Mouse (Mus musculus) embryonic fibroblast, embryonic 13.5 days (primary cell): Measurements from ENCODE around the gene Atp6v0d1.
A peak's percentile ranks its signal among the peaks of the same experiment; 100 is the strongest.

Experiments used
- CTCF ChIP-seq: IDR thresholded peaks from 2 replicates; pipeline ENCODE4 v1.5.1; 2011; ENCODE audit warnings: mild to moderate bottlenecking, control low read depth, low read length, moderate library complexity, borderline replicate concordance; ENCODE audit not compliant: insufficient read depth
- POLR2A ChIP-seq: IDR thresholded peaks from 2 replicates; pipeline ENCODE4 v1.6.1; 2011; ENCODE audit warnings: low read depth, mild to moderate bottlenecking, control low read depth, low read length, moderate library complexity

DNA sequence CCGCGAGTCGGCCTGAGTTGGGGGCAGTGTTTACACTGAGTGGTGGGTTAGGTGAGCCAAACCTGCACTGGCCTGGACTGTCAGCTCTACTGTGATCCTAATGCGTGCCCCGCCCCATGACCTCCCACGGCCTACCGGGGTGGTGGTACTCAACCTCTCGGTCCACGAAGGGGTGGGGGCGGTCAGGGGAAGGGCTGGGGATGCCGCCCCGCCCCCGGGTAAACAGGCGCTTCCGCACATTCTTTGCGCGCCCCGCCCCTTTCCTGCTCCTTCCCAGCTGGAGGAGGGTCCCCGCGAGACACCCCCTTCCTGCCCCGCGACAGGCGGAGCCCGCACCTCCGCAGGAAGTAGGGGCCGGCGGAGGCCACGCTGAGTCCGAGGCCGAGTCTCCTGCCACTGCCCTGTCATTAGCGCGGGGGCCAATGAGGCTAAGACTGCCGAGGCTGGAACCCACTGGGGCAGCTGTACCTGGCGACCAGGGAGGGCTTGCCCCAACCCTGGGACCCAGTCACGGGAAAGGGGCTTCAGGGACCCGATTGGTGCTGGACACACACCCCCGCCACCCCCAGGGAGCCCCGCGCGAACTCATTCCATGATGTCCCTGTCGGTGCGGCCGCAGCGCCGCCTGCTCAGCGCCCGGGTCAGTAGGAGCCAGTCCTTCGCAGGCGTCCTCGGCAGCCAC is 48.1 kb upstream of the Atp6v0d1 start:
- no peak for TF ChIP-seq CTCF
- TF ChIP-seq POLR2A: 0 out of 2 replicates have a peak, but pooled peaks have one; percentile 39
